Mouse (Mus musculus): ENCODE results near the gene Fibp. TPM values are rescaled to one million over a fixed set of nuclear protein-coding genes. Genes with fewer than 3 reads are reported as not detected.

Fibp gene
- total and polyA plus RNA-seq, 3 experiments, result 47.1 to 88.3 (median 52.9) TPM

GRCm38 (mm10) chr19:5468374-5468773, 8.0 kb downstream of the Fibp start, which contains the start of gene Ctsw:
Gene Ctsw, minus strand, starts transcription at chr19:5468507.
- Histone ChIP-seq H3K27me3 (ENCODE audit: control insufficient read depth, insufficient read depth, low read length) (no peaks in the 10 kb centered on the region), H3K4me1 (ENCODE audit: control insufficient read depth, insufficient read depth, low read length) (peaks cover 3% of the 10 kb centered on the region), H3K4me3 (no peak within 1 kb of the TSS), H3K27ac (no peak within 1 kb of the TSS), H3K36me3 (ENCODE audit: control insufficient read depth, insufficient read depth, low read length) (no peaks in the 10 kb centered on the region), H3K79me2 (replicated peaks; ENCODE audit: control insufficient read depth, insufficient read depth, low read length) (no peaks in the 10 kb centered on the region), H3K9ac (ENCODE audit: low read depth, low read length) (no peak within 1 kb of the TSS)
- 42% methylated on average over 5 of the region's 5 CpGs for WGBS
- intact Hi-C loops (cut with DNase I), result no loop called here
- TF ChIP-seq POLR2A (IDR thresholded peaks at IDR 0.05; ENCODE audit: insufficient read depth, low read depth, low read length) (no peak), EP300 (IDR thresholded peaks at IDR 0.05; ENCODE audit: insufficient read depth, low read depth, low read length) (no peak), CTCF (IDR thresholded peaks at IDR 0.05) (no peak)
- DNase-seq, result peak in 1 of 2 experiments; percentile 19

GRCm38 (mm10) chr19:5471846-5472245, 11.4 kb downstream of the Fibp start:
- DNase-seq, result no peak
- no peak overlapping the region for H3K4me3 ChIP-seq
- WGBS, result 49% methylated on average over 5 of the region's 5 CpGs
- no peaks in the 10 kb centered on the region for H3K4me1 ChIP-seq (ENCODE audit: control insufficient read depth, insufficient read depth, low read length)
- H3K27me3 ChIP-seq (ENCODE audit: control insufficient read depth, insufficient read depth, low read length), result no peaks in the 10 kb centered on the region
- H3K79me2 ChIP-seq (replicated peaks; ENCODE audit: control insufficient read depth, insufficient read depth, low read length), result no peaks in the 10 kb centered on the region
- no peaks in the 10 kb centered on the region for H3K36me3 ChIP-seq (ENCODE audit: control insufficient read depth, insufficient read depth, low read length)
- intact Hi-C loops (cut with DNase I), result no loop called here
- no peak overlapping the region for H3K27ac ChIP-seq
- H3K9ac ChIP-seq (ENCODE audit: low read depth, low read length), result no peak overlapping the region
- no peak for TF ChIP-seq CTCF (IDR thresholded peaks at IDR 0.05)
- no peak for TF ChIP-seq EP300 (IDR thresholded peaks at IDR 0.05; ENCODE audit: insufficient read depth, low read depth, low read length)
- no peak for TF ChIP-seq POLR2A (IDR thresholded peaks at IDR 0.05; ENCODE audit: insufficient read depth, low read depth, low read length)

DNA sequence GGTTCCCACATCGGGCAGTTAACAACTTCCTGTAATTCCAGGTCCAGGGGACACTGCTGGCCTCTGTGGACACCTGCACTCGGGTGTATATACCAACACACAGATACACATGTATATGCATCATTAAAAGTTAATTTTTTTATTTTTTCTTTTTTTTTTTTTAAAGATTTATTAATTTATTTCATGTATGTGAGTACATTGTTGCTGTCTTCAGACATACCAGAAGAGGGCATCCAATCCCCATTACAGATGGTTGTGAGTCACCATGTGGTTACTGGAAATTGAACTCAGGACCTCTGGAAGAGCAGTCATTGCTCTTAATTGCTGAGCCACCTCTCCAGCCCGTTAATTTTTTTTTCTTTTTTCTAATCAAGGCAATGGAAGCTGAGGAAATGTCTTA, 12.4 kb downstream of the Fibp start:
- Histone ChIP-seq H3K4me3 (no peak overlapping the region), H3K9ac (ENCODE audit: low read depth, low read length) (no peak overlapping the region), H3K36me3 (ENCODE audit: control insufficient read depth, insufficient read depth, low read length) (no peaks in the 10 kb centered on the region), H3K79me2 (replicated peaks; ENCODE audit: control insufficient read depth, insufficient read depth, low read length) (no peaks in the 10 kb centered on the region), H3K4me1 (ENCODE audit: control insufficient read depth, insufficient read depth, low read length) (no peaks in the 10 kb centered on the region), H3K27me3 (ENCODE audit: control insufficient read depth, insufficient read depth, low read length) (no peaks in the 10 kb centered on the region), H3K27ac (no peak overlapping the region)
- WGBS, result 77% methylated on average over 3 of the region's 3 CpGs
- no peak for DNase-seq
- intact Hi-C loops (cut with DNase I), result loop anchor here (1.0 kb wide), 1 partner anchor 14 kb away; no protein-coding TSS in a partner anchor
- no peak for TF ChIP-seq POLR2A (IDR thresholded peaks at IDR 0.05; ENCODE audit: insufficient read depth, low read depth, low read length)
- TF ChIP-seq CTCF (IDR thresholded peaks at IDR 0.05), result peak; percentile 56

- peak; percentile 89 to 90 for DNase-seq
- Histone ChIP-seq H3K9ac (ENCODE audit: low read depth, low read length) (peak within 1 kb of the TSS; percentile 77), H3K4me3 (peak within 1 kb of the TSS; percentile 57), H3K36me3 (ENCODE audit: control insufficient read depth, insufficient read depth, low read length) (no peaks in the 10 kb centered on the region), H3K27ac (peak within 1 kb of the TSS; percentile 76), H3K79me2 (replicated peaks; ENCODE audit: control insufficient read depth, insufficient read depth, low read length) (no peaks in the 10 kb centered on the region), H3K27me3 (ENCODE audit: control insufficient read depth, insufficient read depth, low read length) (no peaks in the 10 kb centered on the region), H3K4me1 (ENCODE audit: control insufficient read depth, insufficient read depth, low read length) (no peaks in the 10 kb centered on the region)
- WGBS, result 2% methylated on average over 22 of the region's 22 CpGs
- intact Hi-C loops (cut with DNase I), result loop anchor here (1.0 kb wide), 1 partner anchor 14 kb away; no protein-coding TSS in a partner anchor
- no peak for TF ChIP-seq EP300 (IDR thresholded peaks at IDR 0.05; ENCODE audit: insufficient read depth, low read depth, low read length)
- TF ChIP-seq CTCF (IDR thresholded peaks at IDR 0.05), result no peak
- TF ChIP-seq POLR2A (IDR thresholded peaks at IDR 0.05; ENCODE audit: insufficient read depth, low read depth, low read length), result peak; percentile 65
Observed at GRCm38 (mm10) chr19:5473720-5474119, 13.3 kb downstream of the Fibp start, which contains the start of gene Efemp2. Gene Efemp2, plus strand, starts transcription at chr19:5473954.

GRCm38 (mm10) chr19:5474281-5475068, 14.1 kb downstream of the Fibp start:
- peak; percentile 69 to 73 for DNase-seq
- TF ChIP-seq POLR2A (IDR thresholded peaks at IDR 0.05; ENCODE audit: insufficient read depth, low read depth, low read length), result no peak
- TF ChIP-seq EP300 (IDR thresholded peaks at IDR 0.05; ENCODE audit: insufficient read depth, low read depth, low read length), result no peak
- no peak for TF ChIP-seq CTCF (IDR thresholded peaks at IDR 0.05)
- H3K9ac ChIP-seq (ENCODE audit: low read depth, low read length), result peak overlapping the region; percentile 77
- H3K4me3 ChIP-seq, result peak overlapping the region; percentile 57
- under 1% methylated on average over 62 of the region's 68 CpGs for WGBS
- no peaks in the 10 kb centered on the region for H3K36me3 ChIP-seq (ENCODE audit: control insufficient read depth, insufficient read depth, low read length)
- H3K27ac ChIP-seq, result peak overlapping the region; percentile 76
- no peaks in the 10 kb centered on the region for H3K79me2 ChIP-seq (replicated peaks; ENCODE audit: control insufficient read depth, insufficient read depth, low read length)
- H3K4me1 ChIP-seq (ENCODE audit: control insufficient read depth, insufficient read depth, low read length), result no peaks in the 10 kb centered on the region
- intact Hi-C loops (cut with DNase I), result no loop called here
- H3K27me3 ChIP-seq (ENCODE audit: control insufficient read depth, insufficient read depth, low read length), result no peaks in the 10 kb centered on the region

GRCm38 (mm10) chr19:5475069-5475714, 14.8 kb downstream of the Fibp start:
- H3K79me2 ChIP-seq (replicated peaks; ENCODE audit: control insufficient read depth, insufficient read depth, low read length), result no peaks in the 10 kb centered on the region
- peak overlapping the region; percentile 76 for H3K27ac ChIP-seq
- H3K4me3 ChIP-seq, result peak overlapping the region; percentile 57
- intact Hi-C loops (cut with DNase I), result no loop called here
- peak overlapping the region; percentile 77 for H3K9ac ChIP-seq (ENCODE audit: low read depth, low read length)
- WGBS, result 38% methylated on average over 13 of the region's 13 CpGs
- H3K36me3 ChIP-seq (ENCODE audit: control insufficient read depth, insufficient read depth, low read length), result no peaks in the 10 kb centered on the region
- no peak for TF ChIP-seq EP300 (IDR thresholded peaks at IDR 0.05; ENCODE audit: insufficient read depth, low read depth, low read length)
- TF ChIP-seq CTCF (IDR thresholded peaks at IDR 0.05), result no peak
- TF ChIP-seq POLR2A (IDR thresholded peaks at IDR 0.05; ENCODE audit: insufficient read depth, low read depth, low read length), result no peak
- no peaks in the 10 kb centered on the region for H3K27me3 ChIP-seq (ENCODE audit: control insufficient read depth, insufficient read depth, low read length)
- DNase-seq, result no peak
- H3K4me1 ChIP-seq (ENCODE audit: control insufficient read depth, insufficient read depth, low read length), result no peaks in the 10 kb centered on the region

Measured in heart, adult 2 months (tissue).